Mouse (Mus musculus): ENCODE data around the gene Myocos. TPM values are rescaled to one million over a fixed set of nuclear protein-coding genes. Genes with fewer than 3 reads are reported as not detected.

Gene Myocos
- not detected in 2 replicates for polyA plus RNA-seq (2012)

DNA sequence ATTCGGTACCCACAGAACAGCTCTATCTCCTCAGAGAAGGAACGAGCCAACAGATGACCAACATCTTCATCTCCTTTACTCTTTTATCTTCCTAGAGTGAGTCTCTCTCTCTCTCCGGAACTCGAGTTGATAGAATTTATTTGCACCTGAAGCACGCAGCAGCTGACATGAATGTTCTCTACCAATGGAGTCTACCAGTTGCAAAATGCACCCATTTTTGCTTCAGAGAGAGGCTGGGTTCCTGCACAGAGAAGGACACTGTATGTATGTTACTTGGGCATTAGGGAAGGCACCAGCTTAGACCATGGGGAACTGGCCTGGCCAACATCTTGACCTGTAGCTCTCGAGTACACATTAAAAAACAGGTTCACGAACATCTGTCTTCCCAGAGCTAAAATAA, at the start of gene Myocos:
TSS of gene Myocos (minus strand) at position 101 of the 400 bp plus-strand sequence.
- no peak for TF ChIP-seq GATA1 (IDR thresholded peaks at IDR 0.05; ENCODE audit: low read length)

DNA sequence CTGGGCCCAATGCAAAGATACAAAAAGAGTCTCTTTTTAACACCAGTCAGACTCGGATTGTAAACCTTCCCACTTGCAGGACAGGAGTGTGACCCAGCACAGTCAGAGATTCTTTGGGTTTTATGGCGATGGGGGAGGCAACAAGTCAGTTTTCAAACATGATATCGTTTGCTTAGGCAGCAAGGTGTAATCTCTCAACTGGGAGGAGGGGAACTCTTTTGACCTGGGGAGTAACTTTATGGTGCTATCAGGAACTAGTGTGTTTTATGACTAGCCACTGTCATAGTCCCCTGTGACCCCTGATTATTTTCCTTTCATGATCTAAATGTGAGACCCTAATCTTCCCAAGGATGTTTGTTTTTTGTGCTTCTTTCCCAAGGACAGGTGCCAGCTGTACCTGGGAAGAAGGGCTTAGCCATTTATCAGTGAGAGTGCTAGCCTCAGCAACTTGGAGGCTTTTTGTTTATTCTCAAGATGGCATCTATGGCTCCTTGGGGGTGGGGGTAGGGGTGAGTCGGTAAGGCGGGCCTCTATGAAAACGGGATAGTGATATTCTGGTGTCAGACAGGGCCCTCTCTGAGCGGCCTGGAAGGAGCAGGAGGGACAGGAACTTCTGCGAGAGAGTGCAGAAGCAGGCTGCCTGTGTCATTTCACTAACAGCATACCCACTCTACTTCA, 42.5 kb upstream of the Myocos start:
- TF ChIP-seq GATA1 (IDR thresholded peaks at IDR 0.05; ENCODE audit: low read length): no peak

DNA sequence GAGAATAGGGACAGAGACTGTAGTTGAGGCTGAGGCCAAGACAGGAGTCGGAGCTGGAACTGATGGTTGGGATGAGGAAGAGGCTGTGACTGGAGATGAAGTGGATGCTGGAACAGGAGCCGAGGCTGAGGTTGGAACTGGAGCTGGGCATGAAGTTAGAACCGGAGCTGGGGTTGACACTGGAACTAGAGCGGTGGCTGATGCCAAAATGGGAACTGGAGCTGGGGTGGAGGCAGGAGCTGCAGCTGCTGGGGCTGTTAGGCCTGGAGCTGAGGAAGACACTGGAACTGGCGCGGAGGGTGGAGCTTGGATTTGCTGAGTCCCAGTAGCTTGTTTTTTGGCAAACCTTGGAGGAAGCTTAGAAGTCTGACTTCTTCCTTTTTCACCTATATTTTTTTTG, 39.8 kb upstream of the Myocos start:
- TF ChIP-seq GATA1 (IDR thresholded peaks at IDR 0.05; ENCODE audit: low read length): no peak

DNA sequence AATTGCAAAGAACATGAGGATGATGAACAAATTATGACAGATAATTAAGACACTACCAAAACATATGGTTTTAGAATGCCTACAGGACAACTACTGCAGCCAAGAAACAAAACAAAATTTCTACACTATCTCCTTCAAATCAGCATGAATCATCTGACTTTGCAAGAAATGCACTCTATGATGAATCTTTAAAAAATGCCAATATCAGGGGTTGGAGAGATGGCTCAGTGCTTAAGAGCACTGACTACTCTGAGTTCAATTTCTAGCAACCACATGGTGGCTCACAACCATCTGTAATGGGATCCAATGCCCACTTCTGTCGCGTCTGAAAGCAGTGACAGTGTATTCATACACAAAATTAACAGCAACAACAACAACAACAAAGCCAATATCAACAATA, 35.7 kb upstream of the Myocos start:
- no peak for TF ChIP-seq GATA1 (IDR thresholded peaks at IDR 0.05; ENCODE audit: low read length)

DNA sequence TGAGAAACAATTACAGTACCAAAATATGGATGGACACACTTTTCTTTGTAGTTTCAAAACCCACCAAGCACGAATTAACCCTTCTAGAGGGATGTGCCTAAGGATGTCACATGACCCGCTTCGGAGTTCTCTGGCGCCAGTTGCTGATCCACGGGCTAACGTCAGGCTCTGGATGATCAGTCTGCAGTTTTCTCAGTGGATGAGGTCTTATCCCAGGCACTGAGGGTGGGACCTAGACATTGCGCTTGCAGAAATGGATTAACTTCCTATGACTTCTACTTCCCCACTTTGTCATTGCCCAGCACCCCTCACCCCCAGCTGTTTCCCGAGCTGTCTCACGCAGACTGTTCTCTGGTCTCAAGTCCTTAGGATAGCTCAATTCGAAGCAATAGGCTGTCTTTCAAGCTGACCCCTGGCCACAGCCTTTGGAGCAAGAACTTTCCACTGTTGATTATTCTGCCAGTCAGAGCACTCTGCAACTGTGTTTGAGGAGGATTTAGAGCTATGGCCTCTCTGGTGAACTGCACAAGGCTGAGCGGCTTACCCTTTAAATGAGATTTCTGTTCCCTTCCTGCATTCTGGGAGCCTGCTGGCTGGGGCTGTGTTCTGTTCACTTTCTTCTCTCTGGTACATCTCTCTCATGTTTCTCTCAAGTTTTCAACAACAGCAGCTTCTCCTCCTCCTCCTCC, 7.6 kb upstream of the Myocos start:
- TF ChIP-seq GATA1 (IDR thresholded peaks at IDR 0.05; ENCODE audit: low read length): no peak

DNA sequence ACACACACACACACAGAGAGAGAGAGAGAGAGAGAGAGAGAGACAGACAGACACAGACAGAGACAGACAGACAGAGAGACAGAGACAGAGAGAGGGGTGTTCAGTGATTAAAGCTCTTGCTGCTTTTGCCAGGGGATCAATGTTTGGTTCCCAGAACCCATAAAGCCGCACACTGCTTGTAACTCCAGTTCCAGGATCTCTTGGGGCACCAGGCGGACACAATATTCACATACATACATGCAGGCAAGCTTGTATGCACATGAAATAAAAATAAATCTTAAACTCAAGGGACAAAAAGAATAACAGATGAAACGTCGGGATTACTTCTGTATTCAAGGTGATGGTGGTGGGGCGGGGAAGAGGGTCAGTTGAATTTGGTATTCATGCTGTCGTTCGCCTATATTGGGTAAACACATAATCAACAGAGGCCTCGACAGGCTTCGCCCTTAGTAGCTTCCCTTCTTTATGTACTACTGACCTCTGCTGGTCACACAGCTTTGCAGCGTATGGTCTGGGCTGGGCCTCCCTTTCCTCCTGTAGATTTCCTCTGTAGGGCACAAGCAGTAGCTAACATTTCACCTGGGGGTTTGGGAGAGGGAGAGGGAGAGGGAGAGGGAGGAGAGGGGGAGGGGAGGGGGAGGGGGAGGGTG, 6.9 kb upstream of the Myocos start:
- no peak for TF ChIP-seq GATA1 (IDR thresholded peaks at IDR 0.05; ENCODE audit: low read length)

DNA sequence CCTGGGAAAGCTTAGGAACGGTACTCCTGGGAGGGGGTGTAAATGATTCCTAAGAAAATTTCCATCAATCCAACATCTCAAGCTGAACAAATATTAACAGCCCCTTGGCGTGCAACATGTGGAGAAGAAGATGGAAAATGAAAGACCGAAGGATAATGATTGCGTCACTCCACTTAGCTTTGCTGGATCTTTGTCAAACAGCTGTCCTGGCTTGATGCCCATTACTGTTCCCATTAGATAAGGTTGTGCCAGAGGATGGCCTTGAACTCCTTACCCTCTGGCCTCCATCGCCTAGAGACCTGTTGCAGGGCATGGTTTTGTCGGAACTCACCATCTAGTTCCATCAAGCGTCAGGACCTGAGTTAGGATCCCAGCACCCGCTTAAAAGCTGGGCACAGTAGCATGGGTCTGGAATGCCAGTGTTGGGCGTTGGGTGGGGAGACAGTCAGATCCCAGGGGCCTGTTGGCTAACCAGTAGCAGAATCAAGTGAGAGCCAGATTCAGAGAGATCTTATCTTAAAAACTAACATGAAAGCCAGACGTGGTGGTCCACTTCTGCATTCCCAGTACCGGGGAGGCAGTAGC, 2.3 kb upstream of the Myocos start:
- TF ChIP-seq GATA1 (IDR thresholded peaks at IDR 0.05; ENCODE audit: low read length): no peak

DNA sequence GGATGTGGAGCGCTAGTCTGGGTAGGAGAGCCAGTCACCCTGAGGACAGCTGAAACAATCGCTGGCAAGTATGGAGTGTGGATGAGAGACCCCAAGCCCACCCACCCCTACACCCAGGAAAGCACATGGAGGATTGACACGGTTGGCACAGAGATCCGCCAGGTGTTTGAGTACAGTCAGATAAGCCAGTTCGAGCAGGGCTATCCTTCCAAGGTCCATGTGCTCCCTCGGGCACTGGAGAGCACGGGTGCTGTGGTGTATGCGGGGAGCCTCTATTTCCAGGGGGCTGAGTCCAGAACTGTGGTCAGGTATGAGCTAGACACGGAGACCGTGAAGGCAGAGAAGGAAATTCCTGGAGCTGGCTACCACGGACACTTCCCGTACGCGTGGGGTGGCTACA, 9.6 kb downstream of the Myocos start:
- TF ChIP-seq GATA1 (IDR thresholded peaks at IDR 0.05; ENCODE audit: low read length): no peak

DNA sequence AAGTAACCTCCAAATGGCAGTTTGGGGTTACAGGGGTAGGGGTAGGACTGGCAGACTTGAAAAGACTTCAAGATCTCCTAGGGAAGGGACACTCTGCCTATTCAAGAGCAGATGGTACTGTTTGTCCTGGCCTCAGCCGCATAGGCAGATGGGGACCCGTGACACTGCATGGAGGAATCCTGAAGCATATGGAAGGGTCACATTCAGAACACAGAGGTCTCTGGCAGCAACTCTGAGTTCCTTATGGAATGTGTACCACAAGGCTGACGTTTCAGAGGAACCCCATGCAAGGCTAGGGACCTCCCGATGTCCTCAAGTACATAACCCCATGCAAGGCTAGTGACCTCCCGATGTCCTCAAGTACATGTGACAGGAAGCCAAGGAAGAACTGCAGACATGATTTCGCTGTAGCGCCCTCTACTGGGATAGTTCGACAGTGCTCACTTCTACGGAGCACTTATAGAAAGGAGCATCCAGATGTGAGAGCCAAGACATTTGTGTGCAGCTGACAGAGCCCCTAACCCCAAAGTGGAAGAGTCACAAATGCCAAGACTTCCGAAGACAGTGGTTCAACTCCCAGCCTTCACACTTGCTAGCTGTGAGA, 11.8 kb downstream of the Myocos start:
- TF ChIP-seq GATA1 (IDR thresholded peaks at IDR 0.05; ENCODE audit: low read length): no peak

DNA sequence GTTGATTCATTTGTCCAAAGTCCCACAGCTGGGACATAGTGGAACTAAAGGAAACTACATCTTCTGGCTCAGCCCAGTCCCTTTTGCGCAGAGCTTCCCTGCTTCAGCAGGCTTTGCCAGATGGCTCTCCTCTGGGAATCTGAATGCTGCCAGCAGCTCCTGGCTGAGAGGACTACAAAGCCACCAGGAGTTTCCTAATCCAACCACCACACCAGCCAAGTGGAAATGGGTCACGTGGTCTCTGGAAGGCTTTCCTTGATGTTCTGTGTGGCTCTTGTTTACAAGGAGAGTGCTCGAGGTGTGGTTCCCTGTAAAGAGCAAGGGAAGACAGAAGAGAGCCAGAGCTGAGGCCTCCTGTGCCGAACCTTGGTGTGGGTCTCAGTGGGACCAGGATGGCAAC, 14.3 kb downstream of the Myocos start:
- no peak for TF ChIP-seq GATA1 (IDR thresholded peaks at IDR 0.05; ENCODE audit: low read length)

DNA sequence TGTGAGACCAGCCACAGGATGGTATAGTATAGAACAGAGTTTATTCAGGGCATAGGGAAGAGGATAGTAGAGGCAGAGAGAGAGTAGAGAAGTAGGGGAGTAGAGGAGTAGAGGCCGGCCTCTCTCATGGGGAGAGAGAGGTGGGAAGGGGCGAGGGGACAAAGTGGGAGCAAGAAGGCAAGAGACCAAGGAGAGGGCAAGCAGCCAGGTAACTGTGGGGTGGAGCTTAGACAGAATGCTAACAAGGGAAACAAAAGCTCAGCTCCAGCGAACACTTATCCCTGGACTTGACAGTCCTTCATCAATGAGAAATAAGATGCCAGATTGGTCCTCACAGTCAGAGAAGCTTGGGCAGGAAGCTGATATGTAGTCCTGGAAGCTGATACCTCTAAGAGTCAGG, 15.4 kb downstream of the Myocos start:
- TF ChIP-seq GATA1 (IDR thresholded peaks at IDR 0.05; ENCODE audit: low read length): no peak

DNA sequence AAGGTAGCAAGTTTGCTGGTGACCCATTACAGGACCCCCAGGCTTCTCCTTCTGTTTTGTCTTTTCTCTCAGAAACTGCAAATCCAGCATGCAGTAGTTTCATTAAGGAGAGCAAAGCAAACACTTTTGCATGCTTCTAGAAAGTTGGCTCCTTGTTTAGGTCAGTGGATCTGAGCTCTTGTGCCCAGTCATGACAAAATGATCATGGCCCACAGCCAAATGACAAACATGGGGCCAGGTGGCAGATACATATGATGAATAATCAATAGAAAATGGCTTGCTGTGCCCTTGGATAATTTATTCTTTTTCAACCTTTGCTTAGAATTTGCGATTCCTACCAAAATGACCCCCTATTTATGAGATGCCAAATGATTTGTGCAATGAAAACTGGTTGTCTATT, 18.2 kb downstream of the Myocos start:
- no peak for TF ChIP-seq GATA1 (IDR thresholded peaks at IDR 0.05; ENCODE audit: low read length)

DNA sequence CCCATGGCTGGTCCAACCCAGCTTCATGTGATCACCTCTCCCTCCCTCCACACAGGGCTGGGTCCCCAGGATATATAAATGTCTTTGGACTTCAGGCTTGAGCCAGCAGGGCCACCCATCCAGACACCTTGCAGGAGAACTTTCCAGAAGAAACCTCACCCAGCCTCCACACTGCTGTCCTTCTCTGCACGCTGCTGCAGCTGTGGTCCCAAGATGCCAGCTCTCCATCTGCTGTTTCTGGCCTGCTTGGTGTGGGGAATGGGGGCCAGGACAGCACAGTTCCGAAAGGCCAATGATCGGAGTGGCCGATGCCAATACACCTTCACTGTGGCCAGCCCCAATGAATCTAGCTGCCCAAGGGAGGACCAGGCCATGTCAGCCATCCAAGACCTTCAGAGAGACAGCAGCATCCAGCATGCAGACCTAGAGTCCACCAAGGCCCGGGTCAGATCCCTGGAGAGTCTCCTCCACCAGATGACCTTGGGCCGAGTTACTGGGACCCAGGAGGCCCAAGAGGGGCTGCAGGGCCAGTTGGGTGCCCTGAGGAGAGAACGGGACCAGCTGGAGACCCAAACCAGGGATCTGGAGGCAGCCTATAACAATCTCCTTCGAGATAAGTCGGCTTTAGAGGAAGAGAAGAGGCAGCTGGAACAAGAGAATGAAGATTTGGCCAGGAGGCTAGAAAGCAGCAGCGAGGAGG, 18.8 kb downstream of the Myocos start, which contains the start of gene Myoc:
TSS of gene Myoc (plus strand) at position 105 of the 700 bp plus-strand sequence.
- TF ChIP-seq GATA1 (IDR thresholded peaks at IDR 0.05; ENCODE audit: low read length): no peak

DNA sequence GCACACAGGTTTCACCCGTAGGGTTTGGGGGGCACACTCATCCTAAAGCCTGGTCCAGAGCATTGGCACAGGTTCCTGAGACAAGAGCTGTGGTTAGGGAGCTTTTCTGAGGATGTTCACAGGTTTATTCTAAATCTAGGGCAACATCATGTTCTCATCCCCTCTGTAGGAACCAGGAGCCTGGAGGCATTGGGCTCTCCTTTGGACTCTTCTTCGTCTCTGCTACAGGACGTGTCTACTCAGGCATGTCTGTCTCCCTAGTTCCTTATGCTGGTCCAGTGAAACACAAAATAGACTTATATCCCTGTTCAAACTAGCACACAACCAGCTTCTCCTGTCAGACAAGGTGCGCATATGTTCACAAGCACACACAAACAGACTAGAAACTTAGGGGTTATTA, 19.5 kb downstream of the Myocos start:
- TF ChIP-seq GATA1 (IDR thresholded peaks at IDR 0.05; ENCODE audit: low read length): no peak

DNA sequence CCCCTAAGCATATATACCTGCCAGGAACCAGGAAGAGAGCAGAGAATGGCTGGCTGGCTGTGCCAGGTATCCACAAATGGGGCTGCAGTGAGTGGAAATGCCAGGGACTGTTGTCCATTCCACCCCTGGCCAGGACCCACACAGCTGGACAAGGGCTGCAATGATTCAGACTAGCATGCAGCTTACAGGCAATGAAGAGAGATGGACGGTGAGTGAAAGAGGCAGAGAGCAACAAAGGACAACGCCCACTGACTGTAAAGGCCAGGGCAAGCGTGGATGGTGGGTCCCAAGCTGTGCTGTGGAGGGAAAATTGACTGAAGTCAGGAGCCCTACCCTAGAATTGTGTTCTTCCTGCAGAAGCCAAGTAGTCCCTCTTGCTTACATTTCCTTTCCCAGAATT, 21.5 kb downstream of the Myocos start:
- no peak for TF ChIP-seq GATA1 (IDR thresholded peaks at IDR 0.05; ENCODE audit: low read length)
